Mouse (Mus musculus) gonadal fat pad, adult 2 months (tissue): Measurements from ENCODE around the gene Rpl10a. TPM values are rescaled to one million over a fixed set of nuclear protein-coding genes. Genes with fewer than 3 reads are reported as not detected.

ENCODE experiments used
- DNase-seq: peaks from one replicate; pipeline ENCODE4 v3.0.0-alpha.2; 2012; ENCODE audit warnings: low read depth
- polyA plus RNA-seq: library from polyadenylated mRNA; depleted of rRNA; stranded (reverse); fragments of >200 nt; gene quantifications from 2 replicates; pipeline ENCODE4 v1.2.3, GENCODE M21; 2012

Gene Rpl10a
- polyA plus RNA-seq, 1 experiment = 1,759 TPM

DNA sequence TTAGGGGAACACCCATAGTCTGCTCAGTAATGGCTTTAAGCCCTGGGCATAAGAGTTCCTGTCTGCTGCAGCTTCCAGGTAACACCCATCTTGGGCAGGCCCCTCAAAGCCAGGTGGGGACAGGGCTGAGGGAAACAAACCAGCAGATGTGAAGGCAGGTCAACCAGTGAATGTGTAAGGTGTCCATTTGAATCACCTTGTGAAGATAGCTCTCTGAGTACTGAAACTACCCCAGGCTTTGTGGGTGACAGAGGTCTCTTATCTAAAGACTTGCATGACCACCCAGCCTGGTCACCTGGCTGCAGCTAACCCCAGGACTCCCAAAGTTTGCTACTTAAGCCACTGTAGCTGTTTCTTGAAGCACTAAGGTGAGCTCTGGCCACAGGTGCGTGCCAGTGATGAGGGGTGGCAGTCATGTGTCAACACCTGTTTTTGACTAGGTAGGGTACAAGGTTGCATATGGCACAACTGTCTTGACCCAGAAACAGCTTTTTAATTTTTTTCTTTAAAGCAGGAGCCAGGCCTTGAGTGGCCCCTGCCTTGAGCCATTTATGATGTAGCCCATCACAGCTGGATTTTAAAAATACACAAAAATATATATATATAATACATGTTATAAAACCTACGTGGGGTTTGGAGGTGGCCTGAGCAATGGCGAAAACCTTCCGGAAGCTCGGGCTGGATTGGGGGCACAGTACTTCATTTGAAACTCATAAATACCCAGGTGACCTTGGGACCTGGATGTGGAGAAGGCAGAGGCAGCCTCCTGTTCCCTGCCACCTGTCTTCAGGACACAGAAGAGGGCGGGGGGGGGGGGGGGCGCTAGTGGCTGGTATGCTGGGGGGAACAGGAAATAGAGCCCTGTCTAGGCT is 3.2 kb downstream of the Rpl10a start:
- DNase-seq = no peak

GRCm38 (mm10) chr17:28332113-28332914 is 4.0 kb downstream of the Rpl10a start:
- no peak for DNase-seq

GRCm38 (mm10) chr17:28332915-28333546 is 4.8 kb downstream of the Rpl10a start:
- DNase-seq = no peak

- DNase-seq = no peak
Measured at GRCm38 (mm10) chr17:28335267-28335666, 7.0 kb downstream of the Rpl10a start.

DNA sequence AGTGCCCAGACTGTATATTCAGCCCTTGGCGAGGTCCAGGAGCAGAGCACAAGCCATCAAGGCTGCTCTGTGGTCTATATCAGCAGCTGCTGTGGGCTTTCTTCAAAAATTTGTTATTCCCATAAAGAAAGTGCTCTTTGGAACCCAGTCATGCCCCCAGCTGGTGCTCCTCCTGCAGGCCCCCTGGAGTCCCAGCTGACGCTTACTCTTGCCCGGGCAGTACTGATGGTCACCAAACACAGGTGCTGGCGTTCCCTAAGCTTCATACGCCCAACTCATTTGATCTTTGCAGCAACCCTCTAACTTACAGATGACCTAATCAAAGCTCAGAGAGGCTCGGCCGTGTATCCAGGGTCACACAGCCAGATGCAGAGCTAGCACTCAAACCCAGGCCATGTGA is 9.3 kb downstream of the Rpl10a start:
- no peak for DNase-seq

DNA sequence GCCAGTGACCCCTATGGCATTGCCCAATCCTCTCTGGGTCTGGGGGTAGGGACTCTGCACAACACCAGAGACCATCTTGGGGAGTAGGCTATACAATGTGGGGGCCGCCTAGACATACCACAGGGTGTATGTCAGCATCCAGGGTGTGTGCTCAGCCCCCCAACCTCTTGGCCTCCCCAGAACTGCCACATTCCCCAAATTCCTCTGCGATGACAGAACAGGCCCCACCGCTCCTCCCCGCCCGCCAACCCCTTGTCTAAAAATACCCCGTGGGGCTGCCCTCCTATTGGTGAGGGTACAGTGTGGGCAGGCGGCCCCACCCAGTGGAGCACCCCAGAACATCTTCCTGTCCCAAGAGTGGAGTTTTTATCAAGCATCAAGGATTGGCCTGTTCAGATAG is 12.3 kb downstream of the Rpl10a start:
- DNase-seq = no peak

DNA sequence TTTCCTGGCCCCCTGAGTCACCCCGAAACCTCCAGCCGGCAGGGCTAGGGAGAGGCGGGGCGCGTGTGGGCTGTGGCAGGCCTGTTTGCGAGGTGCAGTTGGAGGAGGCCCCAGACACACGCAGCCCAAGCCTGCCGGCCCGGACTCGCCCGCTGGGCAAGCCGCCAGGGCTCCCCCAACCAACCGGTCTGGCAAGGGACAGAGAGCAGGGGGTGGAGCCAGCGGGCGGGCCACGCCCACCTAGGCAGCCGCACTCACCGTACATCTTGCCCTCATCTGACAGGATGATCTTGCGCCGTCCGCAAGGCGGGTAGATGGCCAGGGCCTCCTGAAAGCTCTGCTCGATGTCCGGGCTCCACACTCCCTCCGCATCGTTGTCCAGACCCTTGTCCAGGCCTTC is 12.8 kb downstream of the Rpl10a start:
- DNase-seq = peak; percentile 55

DNA sequence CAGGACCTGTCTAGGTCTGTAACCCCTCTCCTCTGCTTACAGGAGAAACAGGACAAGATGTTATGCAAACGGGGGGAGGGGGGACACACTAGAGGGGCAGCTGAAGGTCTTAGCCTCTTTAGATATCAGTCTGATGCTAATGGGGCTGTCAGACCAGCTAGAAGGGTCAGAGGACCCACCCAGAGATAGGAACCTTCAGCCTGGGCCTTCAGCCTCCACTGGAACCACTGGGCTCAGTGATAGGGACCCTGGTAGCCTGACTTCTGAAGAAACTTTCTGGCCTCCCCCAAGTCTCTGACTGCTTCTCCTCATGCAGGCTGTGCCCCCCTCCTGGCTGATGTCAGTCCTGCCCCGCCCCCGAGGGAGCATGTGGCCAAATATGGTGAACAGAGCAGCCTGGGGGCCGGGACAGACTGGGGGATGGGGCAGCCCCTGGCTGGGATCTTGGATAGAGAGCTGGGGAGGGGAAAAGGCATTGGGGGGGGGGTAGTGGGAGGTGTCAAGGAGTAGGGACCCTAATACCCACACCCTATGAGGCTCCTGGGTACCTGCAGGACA is 15.9 kb downstream of the Rpl10a start:
- no peak for DNase-seq

DNA sequence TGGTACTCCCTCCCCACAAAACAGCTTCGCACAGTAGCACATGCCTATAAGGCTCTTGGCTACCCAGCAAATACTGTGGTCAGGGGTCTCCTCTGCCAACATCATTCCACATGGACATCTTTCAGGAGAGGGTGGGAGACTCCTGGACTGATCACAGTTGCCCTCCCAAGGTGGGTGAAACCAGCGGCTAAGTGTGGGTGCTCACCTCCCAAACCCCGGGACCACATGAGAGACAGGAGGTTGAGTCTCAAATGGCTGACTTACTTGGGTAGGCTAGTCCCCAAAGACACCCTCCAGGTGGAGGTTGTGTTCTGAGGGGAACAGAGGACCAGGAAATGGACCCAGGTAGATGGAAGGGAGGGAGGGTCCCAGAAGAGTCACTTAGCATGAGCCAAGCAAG is 16.4 kb downstream of the Rpl10a start:
- DNase-seq = no peak

GRCm38 (mm10) chr17:28345271-28345721 is 17.0 kb downstream of the Rpl10a start:
- no peak for DNase-seq

GRCm38 (mm10) chr17:28345882-28346281 is 17.6 kb downstream of the Rpl10a start:
- no peak for DNase-seq

GRCm38 (mm10) chr17:28347327-28347726 is 19.1 kb downstream of the Rpl10a start:
- no peak for DNase-seq

DNA sequence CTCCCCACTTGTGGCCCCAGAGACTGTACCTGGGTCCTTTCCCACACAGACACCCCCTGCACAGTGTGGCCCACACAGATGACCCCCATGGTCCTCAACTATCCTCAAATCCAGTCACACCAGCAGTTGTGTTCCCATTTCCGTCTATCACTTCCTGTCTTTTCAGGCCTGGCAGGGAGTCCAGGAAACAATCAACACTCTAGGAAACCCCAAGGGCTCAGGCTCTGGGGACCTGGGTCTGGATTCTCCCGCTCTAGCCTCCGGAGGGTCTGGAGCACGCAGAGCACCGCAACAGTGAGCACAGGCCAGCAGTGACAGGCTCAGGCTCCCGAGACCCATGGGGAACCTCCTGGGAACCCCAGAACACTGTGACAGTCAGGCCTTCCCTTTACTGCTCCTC is 19.9 kb downstream of the Rpl10a start:
- no peak for DNase-seq

GRCm38 (mm10) chr17:28349264-28349880 is 21.1 kb downstream of the Rpl10a start:
- no peak for DNase-seq

- no peak for DNase-seq
Measured at GRCm38 (mm10) chr17:28349901-28350465, 21.7 kb downstream of the Rpl10a start.

DNA sequence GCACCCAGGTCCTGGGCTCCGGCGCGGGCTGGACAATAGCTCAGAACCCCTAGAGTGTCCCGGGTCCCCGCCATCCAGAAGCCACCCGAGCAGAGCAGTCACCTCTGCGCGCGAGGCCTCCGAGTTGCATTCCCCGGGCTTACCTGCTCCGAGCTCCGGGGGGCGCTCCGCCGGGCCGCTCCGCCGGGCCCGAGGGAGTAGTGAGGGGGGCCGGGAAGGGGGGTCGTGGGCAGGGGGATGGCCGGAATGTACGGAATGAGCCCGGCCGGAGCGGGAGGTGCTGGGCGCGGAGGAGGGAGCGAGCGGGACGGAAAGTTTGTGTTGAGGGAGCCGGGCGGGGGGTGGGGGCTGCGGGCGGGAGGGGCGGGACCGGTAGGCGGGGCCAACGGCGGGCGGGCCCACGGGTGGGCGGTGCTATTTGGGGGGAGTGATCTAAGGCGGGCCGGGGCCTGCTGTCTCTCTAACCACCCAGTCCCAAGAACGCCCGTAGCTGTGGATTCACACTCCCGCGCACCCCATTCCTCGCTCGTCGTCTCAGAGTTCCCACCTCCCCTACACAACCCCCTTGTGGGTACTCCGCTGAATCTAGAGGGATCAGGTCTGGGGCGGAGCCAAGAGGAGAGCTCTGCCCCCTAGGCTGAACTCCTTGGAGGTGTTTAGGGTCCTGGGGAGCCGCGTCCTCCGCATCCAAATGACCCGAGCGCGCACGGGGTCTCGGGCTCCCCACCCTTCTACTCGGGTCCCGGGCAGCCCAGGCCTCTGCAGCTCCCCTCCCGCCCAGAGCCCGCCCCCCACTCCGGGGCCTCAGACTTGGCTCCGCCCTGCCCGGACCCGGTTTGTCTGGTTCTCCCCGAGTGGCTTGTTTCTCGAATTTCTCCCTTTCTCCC is 22.4 kb downstream of the Rpl10a start, which contains the start of gene Tead3:
Gene Tead3, minus strand, starts transcription at position 352 of the 887 bp plus-strand sequence.
- no peak for DNase-seq

GRCm38 (mm10) chr17:28351353-28351890 is 23.2 kb downstream of the Rpl10a start:
- no peak for DNase-seq

GRCm38 (mm10) chr17:28352018-28352417 is 23.7 kb downstream of the Rpl10a start:
- no peak for DNase-seq

DNA sequence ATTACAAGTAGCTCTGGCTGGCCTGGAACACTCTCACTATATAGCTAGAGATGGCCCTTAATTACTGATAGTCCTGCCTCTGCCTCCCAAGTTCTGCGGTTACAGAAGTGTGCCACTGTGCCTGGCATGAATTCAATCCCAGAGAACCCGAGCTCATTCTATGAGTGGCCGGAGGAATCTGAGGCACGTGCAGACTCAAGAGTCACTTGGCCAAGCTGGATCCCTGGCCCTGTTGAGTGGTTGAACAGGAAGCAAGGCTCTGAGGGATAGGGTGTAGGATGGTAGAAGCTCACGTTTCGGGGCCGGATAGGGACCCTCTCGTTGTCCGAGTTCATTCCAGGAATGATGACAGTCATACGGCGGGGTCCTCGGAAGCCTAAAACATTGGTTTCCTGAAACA is 27.6 kb downstream of the Rpl10a start:
- DNase-seq = no peak
